Mouse (Mus musculus) liver, embryonic 14.5 days (tissue): ENCODE results near the gene Olfr703.

Experiments used
- CTCF ChIP-seq: IDR thresholded peaks from 2 replicates; pipeline ENCODE4 v1.5.1; 2016; ENCODE audit warnings: antibody characterized with exemption, low read depth, control low read depth
- EP300 ChIP-seq: IDR thresholded peaks from 2 replicates; pipeline ENCODE4 v1.6.1; 2016; ENCODE audit warnings: antibody characterized with exemption, low read depth

- TF ChIP-seq CTCF (no peak), EP300 (no peak)
These were observed 44.9 kb downstream of the Olfr703 start, which contains the start of gene Olfr706 for GRCm38 (mm10) chr7:106888062-106888461.
